In the genomic region with DNA sequence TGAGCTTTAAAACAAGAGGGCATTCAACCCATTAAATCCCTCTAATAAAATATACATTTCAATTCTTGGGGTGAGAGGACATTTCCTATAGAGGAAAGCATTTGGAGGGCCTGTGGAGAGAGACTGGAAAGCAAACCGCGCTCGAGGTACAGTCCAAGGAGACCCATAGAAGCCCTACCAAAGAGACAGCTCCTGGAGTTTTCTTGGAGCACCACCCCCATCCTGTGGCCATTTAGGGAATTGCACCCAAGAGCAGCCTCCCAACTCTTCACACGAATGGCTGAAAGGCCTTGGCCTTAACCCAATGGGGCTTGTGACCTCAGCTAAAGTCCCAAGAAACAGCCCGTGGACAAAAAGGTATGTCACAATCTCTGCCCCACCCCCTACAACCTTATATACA, we compare ENCODE assay signal across 9 mouse cellular contexts. TPM values are rescaled to one million over a fixed set of nuclear protein-coding genes. Genes with fewer than 3 reads are reported as not detected.
DNase-seq lines count a peak whose midpoint lies in the region; ATAC-seq and TF ChIP-seq lines count a peak whose summit lies in the region.
"Had no signal": no experiment of that assay in that cellular context is flagged by ENCODE, and none has a peak within 500 bp of the region (broad histone marks: within the 10 kb centered on the region; RNA-seq: fewer than 3 reads in every experiment).

No protein-coding gene starts in this region.

- H3K27ac ChIP-seq in forebrain, embryonic 11.5 days (ENCODE audit: low read depth, low read length), result no peak overlapping the region
- no peak overlapping the region for H3K27ac ChIP-seq in heart, postnatal 0 days (ENCODE audit: low read depth)
- H3K27ac ChIP-seq in liver, embryonic 14.5 days, result no peak overlapping the region
- no peak overlapping the region for H3K27ac ChIP-seq in neural tube, embryonic 14.5 days (ENCODE audit: low read depth, low read length)

- no peak overlapping the region for H3K4me2 ChIP-seq in forebrain, embryonic 11.5 days (ENCODE audit: low read depth, low read length, severe bottlenecking)
- H3K4me2 ChIP-seq in heart, postnatal 0 days (ENCODE audit: low read depth, low read length), result no peak overlapping the region
- no peak overlapping the region for H3K4me2 ChIP-seq in liver, embryonic 14.5 days (ENCODE audit: low read depth)
- no peak overlapping the region for H3K4me2 ChIP-seq in neural tube, embryonic 14.5 days (ENCODE audit: low read depth, low read length)

- H3K36me3 ChIP-seq in E14TG2a.4 (ENCODE audit: insufficient read depth, low read length), result no peaks in the 10 kb centered on the region
- no peaks in the 10 kb centered on the region for H3K36me3 ChIP-seq in forebrain, embryonic 11.5 days (ENCODE audit: control insufficient read depth, insufficient read depth, low read length)
- no peaks in the 10 kb centered on the region for H3K36me3 ChIP-seq in heart, postnatal 0 days (replicated peaks; ENCODE audit: control insufficient read depth, insufficient read depth, low read length)
- H3K36me3 ChIP-seq in liver, embryonic 14.5 days (replicated peaks; ENCODE audit: control insufficient read depth, insufficient read depth, low read depth), result no peaks in the 10 kb centered on the region
- H3K36me3 ChIP-seq in neural tube, embryonic 14.5 days (ENCODE audit: control insufficient read depth, insufficient read depth, low read length), result no peaks in the 10 kb centered on the region

- TF ChIP-seq EP300 in heart, postnatal 0 days (IDR thresholded peaks at IDR 0.05; ENCODE audit: low read depth), result no peak
- TF ChIP-seq EP300 in liver, embryonic 14.5 days (IDR thresholded peaks at IDR 0.05; ENCODE audit: low read depth), result no peak

- H3K9ac ChIP-seq in forebrain, embryonic 11.5 days (ENCODE audit: low read length), result no peak overlapping the region
- H3K9ac ChIP-seq in heart, postnatal 0 days (replicated peaks; ENCODE audit: low read depth, low read length), result no peak overlapping the region
- no peak overlapping the region for H3K9ac ChIP-seq in liver, embryonic 14.5 days (replicated peaks)
- H3K9ac ChIP-seq in neural tube, embryonic 14.5 days (replicated peaks; ENCODE audit: low read depth, low read length), result no peak overlapping the region

- 8% methylated on average over 5 of the region's 5 CpGs for WGBS in forebrain, embryonic 11.5 days
- 0% methylated on average over 5 of the region's 5 CpGs for WGBS in heart, postnatal 0 days
- 3% methylated on average over 5 of the region's 5 CpGs for WGBS in liver, embryonic 14.5 days (ENCODE audit: insufficient replicate concordance)
- 1% methylated on average over 5 of the region's 5 CpGs for WGBS in neural tube, embryonic 14.5 days

- peak; percentile 80 for DNase-seq in c-Kit-positive CD71-negative TER-119-negative erythroid progenitor cells, embryonic 14.5 days (ENCODE audit: low read depth)
- peak; percentile 90 for DNase-seq in forebrain, embryonic 11.5 days (ENCODE audit: low spot score)
- peak; percentile 71 for DNase-seq in heart, postnatal 0 days (ENCODE audit: low spot score)
- DNase-seq in kidney, postnatal 25 days, result peak; percentile 81 to 88
- DNase-seq in liver, embryonic 14.5 days (ENCODE audit: low read depth in 3 of 3, low spot score in 3 of 3), result peak; percentile 48 to 55 (median 53)
- peak; percentile 29 for DNase-seq in telencephalon, adult 2 months (ENCODE audit: low read depth, low spot score)

- peaks cover 23% of the 10 kb centered on the region for H3K27me3 ChIP-seq in E14TG2a.4 (ENCODE audit: insufficient read depth, low read length)
- no peaks in the 10 kb centered on the region; the same call in 1 of the 2 replicates for H3K27me3 ChIP-seq in forebrain, embryonic 11.5 days (ENCODE audit: control insufficient read depth, insufficient read depth, low read length)
- H3K27me3 ChIP-seq in heart, postnatal 0 days (ENCODE audit: control insufficient read depth, insufficient read depth, low read length), result no peaks in the 10 kb centered on the region
- no peaks in the 10 kb centered on the region for H3K27me3 ChIP-seq in liver, embryonic 14.5 days (ENCODE audit: control insufficient read depth, insufficient read depth, low read length)
- H3K27me3 ChIP-seq in neural tube, embryonic 14.5 days (ENCODE audit: control insufficient read depth, insufficient read depth, low read length), result no peaks in the 10 kb centered on the region; the same call in 1 of the 2 replicates

- no peak overlapping the region for H3K4me3 ChIP-seq in E14TG2a.4 (replicated peaks; ENCODE audit: low read length)
- no peak overlapping the region for H3K4me3 ChIP-seq in forebrain, embryonic 11.5 days (ENCODE audit: low read depth, low read length)
- no peak overlapping the region for H3K4me3 ChIP-seq in heart, postnatal 0 days (ENCODE audit: low read depth, low read length)
- H3K4me3 ChIP-seq in liver, embryonic 14.5 days (ENCODE audit: insufficient read depth in 1 of 2, low read depth in 2 of 2, low read length in 2 of 2), result no peak overlapping the region
- no peak overlapping the region for H3K4me3 ChIP-seq in neural tube, embryonic 14.5 days (ENCODE audit: low read depth, low read length)

- peak; percentile 93 for TF ChIP-seq CTCF in E14TG2a.4 (conservative IDR thresholded peaks at IDR 0.05; ENCODE audit: low read length)
- TF ChIP-seq CTCF in heart, postnatal 0 days (IDR thresholded peaks at IDR 0.05; ENCODE audit: low read depth), result peak; percentile 92
- peak; percentile 91 for TF ChIP-seq CTCF in liver, embryonic 14.5 days (IDR thresholded peaks at IDR 0.05; ENCODE audit: low read depth)

- peaks cover 8% of the 10 kb centered on the region for H3K9me3 ChIP-seq in E14TG2a.4 (ENCODE audit: low read length)
- no peaks in the 10 kb centered on the region for H3K9me3 ChIP-seq in forebrain, embryonic 11.5 days (ENCODE audit: control insufficient read depth, low read length)
- H3K9me3 ChIP-seq in heart, postnatal 0 days (replicated peaks; ENCODE audit: control insufficient read depth, low read length), result no peaks in the 10 kb centered on the region
- no peaks in the 10 kb centered on the region for H3K9me3 ChIP-seq in liver, embryonic 14.5 days (ENCODE audit: control insufficient read depth, low read length)
- no peaks in the 10 kb centered on the region for H3K9me3 ChIP-seq in neural tube, embryonic 14.5 days (ENCODE audit: control insufficient read depth, low read length)

- H3K4me1 ChIP-seq in E14TG2a.4 (replicated peaks; ENCODE audit: low read depth, low read length), result peaks cover 10% of the 10 kb centered on the region; the same call in 1 of the 2 replicates
- H3K4me1 ChIP-seq in forebrain, embryonic 11.5 days (replicated peaks; ENCODE audit: control insufficient read depth, insufficient read depth, low read length), result no peaks in the 10 kb centered on the region
- no peaks in the 10 kb centered on the region for H3K4me1 ChIP-seq in heart, postnatal 0 days (ENCODE audit: control insufficient read depth, insufficient read depth)
- no peaks in the 10 kb centered on the region for H3K4me1 ChIP-seq in liver, embryonic 14.5 days (replicated peaks; ENCODE audit: control insufficient read depth in 2 of 2, insufficient read depth in 2 of 2, low read length in 1 of 2)
- no peaks in the 10 kb centered on the region for H3K4me1 ChIP-seq in neural tube, embryonic 14.5 days (ENCODE audit: control insufficient read depth, insufficient read depth, low read length)

- peak; percentile 63 for ATAC-seq in forebrain, embryonic 11.5 days (replicated peaks; ENCODE audit: low FRiP score)
- ATAC-seq in heart, postnatal 0 days (ENCODE audit: insufficient read depth, low read depth), result peak; percentile 72
- ATAC-seq in liver, embryonic 14.5 days (ENCODE audit: insufficient read depth), result 0 out of 2 replicates have a peak, but pooled peaks have one; percentile 11
- peak; percentile 81 for ATAC-seq in neural tube, embryonic 14.5 days (ENCODE audit: low read depth)

RNA-seq across cellular contexts. Expression of a gene that starts 6.3 kb away (rescaled TPM):
- polyA plus RNA-seq in forebrain, embryonic 11.5 days (2014; fragmentation: Nextera tagmentation; extraction: Ambion mirVana), result not detected in 2 replicates
- not detected in 2 replicates for total RNA-seq in heart, postnatal 0 days (2014; rRNA removed; ENCODE audit: low replicate concordance)
- not detected in 2 replicates for polyA plus RNA-seq in heart, postnatal 0 days (2015; fragmentation: Nextera tagmentation; extraction: Ambion mirVana)
- polyA plus RNA-seq in liver, embryonic 14.5 days (2012; rRNA removed), result not detected in 2 replicates
- polyA plus RNA-seq in liver, embryonic 14.5 days (2014; fragmentation: Nextera tagmentation; extraction: Ambion mirVana), result not detected in 2 replicates
- polyA plus RNA-seq in neural tube, embryonic 14.5 days (2014; fragmentation: Nextera tagmentation; extraction: Ambion mirVana), result not detected in 2 replicates
- polyA plus RNA-seq: liver, embryonic 16.5 days had no signal

RNA-seq across cellular contexts. Expression of a gene that starts 10.0 kb away (rescaled TPM):
- polyA plus RNA-seq in forebrain, embryonic 11.5 days (2014; fragmentation: Nextera tagmentation; extraction: Ambion mirVana), result 26.8 and 27.0 TPM in 2 replicates
- total RNA-seq in heart, postnatal 0 days (2014; rRNA removed; ENCODE audit: low replicate concordance), result 35.3 and 68.3 TPM in 2 replicates
- polyA plus RNA-seq in heart, postnatal 0 days (2015; fragmentation: Nextera tagmentation; extraction: Ambion mirVana), result 5.4 and 6.8 TPM in 2 replicates
- polyA plus RNA-seq in liver, embryonic 14.5 days (2012; rRNA removed), result 8.4 and 8.8 TPM in 2 replicates
- polyA plus RNA-seq in liver, embryonic 14.5 days (2014; fragmentation: Nextera tagmentation; extraction: Ambion mirVana), result 6.7 and 7.6 TPM in 2 replicates
- 1.2 and 2.5 TPM in 2 replicates for polyA plus RNA-seq in neural tube, embryonic 14.5 days (2014; fragmentation: Nextera tagmentation; extraction: Ambion mirVana)

RNA-seq across cellular contexts. Expression of a gene that starts 13.5 kb away (rescaled TPM):
- polyA plus RNA-seq in forebrain, embryonic 11.5 days (2014; fragmentation: Nextera tagmentation; extraction: Ambion mirVana), result 123 and 130 TPM in 2 replicates
- total RNA-seq in heart, postnatal 0 days (2014; rRNA removed; ENCODE audit: low replicate concordance), result 119 and 133 TPM in 2 replicates
- 151 and 159 TPM in 2 replicates for polyA plus RNA-seq in heart, postnatal 0 days (2015; fragmentation: Nextera tagmentation; extraction: Ambion mirVana)
- 25.0 and 26.1 TPM in 2 replicates for polyA plus RNA-seq in liver, embryonic 14.5 days (2012; rRNA removed)
- polyA plus RNA-seq in liver, embryonic 14.5 days (2014; fragmentation: Nextera tagmentation; extraction: Ambion mirVana), result 59.6 and 67.7 TPM in 2 replicates
- polyA plus RNA-seq in neural tube, embryonic 14.5 days (2014; fragmentation: Nextera tagmentation; extraction: Ambion mirVana), result 157 and 167 TPM in 2 replicates

RNA-seq across cellular contexts. Expression of a gene that starts 28.9 kb away (rescaled TPM):
- polyA plus RNA-seq in forebrain, embryonic 11.5 days (2014; fragmentation: Nextera tagmentation; extraction: Ambion mirVana), result 32.8 and 39.0 TPM in 2 replicates
- total RNA-seq in heart, postnatal 0 days (2014; rRNA removed; ENCODE audit: low replicate concordance), result 1.2 and 3.4 TPM in 2 replicates
- polyA plus RNA-seq in heart, postnatal 0 days (2015; fragmentation: Nextera tagmentation; extraction: Ambion mirVana), result 10.9 and 11.6 TPM in 2 replicates
- polyA plus RNA-seq in liver, embryonic 14.5 days (2012; rRNA removed), result 5.4 and 11.5 TPM in 2 replicates
- polyA plus RNA-seq in liver, embryonic 14.5 days (2014; fragmentation: Nextera tagmentation; extraction: Ambion mirVana), result 19.0 and 22.2 TPM in 2 replicates
- 31.2 and 36.5 TPM in 2 replicates for polyA plus RNA-seq in neural tube, embryonic 14.5 days (2014; fragmentation: Nextera tagmentation; extraction: Ambion mirVana)

RNA-seq across cellular contexts. Expression of a gene that starts 44.4 kb away (rescaled TPM):
- 0.27 and 0.39 TPM in 2 replicates for polyA plus RNA-seq in forebrain, embryonic 11.5 days (2014; fragmentation: Nextera tagmentation; extraction: Ambion mirVana)
- total RNA-seq in heart, postnatal 0 days (2014; rRNA removed; ENCODE audit: low replicate concordance), result not detected in 2 replicates
- 0.10 and 0.15 TPM in 2 replicates for polyA plus RNA-seq in heart, postnatal 0 days (2015; fragmentation: Nextera tagmentation; extraction: Ambion mirVana)
- polyA plus RNA-seq in liver, embryonic 14.5 days (2012; rRNA removed), result not detected in 2 replicates
- polyA plus RNA-seq in liver, embryonic 14.5 days (2014; fragmentation: Nextera tagmentation; extraction: Ambion mirVana), result not detected in 2 replicates
- 0.39 and 0.76 TPM in 2 replicates for polyA plus RNA-seq in neural tube, embryonic 14.5 days (2014; fragmentation: Nextera tagmentation; extraction: Ambion mirVana)
- polyA plus RNA-seq: liver, embryonic 16.5 days had no signal

Comparison
In these comparisons a context has a peak if more than half of its experiments do, and no peak if none do; other contexts are left out.
1. DNase-seq: peak in every context shown above with its lines; median percentile 90 in forebrain, embryonic 11.5 days; 84 in kidney, postnatal 25 days; 80 in c-Kit-positive CD71-negative TER-119-negative erythroid progenitor cells, embryonic 14.5 days; 71 in heart, postnatal 0 days; 53 in liver, embryonic 14.5 days; 29 in telencephalon, adult 2 months.
2. ATAC-seq: peak in every context shown above with its lines; median percentile 81 in neural tube, embryonic 14.5 days; 72 in heart, postnatal 0 days; 63 in forebrain, embryonic 11.5 days; 11 in liver, embryonic 14.5 days.